Comparison of ENCODE assay signal across 11 mouse cellular contexts in the genomic region with DNA sequence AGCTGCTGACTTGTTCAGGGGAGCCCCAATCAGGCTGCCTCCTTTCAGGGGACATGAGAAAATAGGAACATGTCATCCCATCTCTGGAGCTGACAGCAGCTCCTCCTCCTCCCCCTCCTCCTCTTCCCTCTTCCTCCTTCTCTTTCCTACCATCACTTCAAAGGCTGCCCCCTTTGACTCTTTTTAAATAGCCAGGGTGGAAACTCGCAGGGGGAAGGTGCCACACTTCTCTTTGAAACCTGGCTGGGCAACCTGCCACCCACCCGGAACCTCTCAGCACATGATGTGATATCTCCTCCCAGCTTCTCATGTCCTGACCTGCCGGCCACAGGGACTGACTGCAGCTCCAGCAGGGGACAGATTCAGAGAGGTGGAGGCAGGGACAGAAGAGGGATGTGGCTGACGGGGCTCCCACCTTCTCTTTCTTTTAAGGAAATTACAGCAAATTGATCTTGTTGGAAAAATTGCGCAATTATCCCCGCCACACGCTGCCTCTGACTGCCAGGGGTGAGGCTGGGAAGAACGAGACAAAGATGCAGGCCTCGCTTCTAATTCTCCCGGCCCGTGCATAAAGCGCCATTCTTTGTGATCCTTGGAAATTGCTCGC.
DNase-seq lines count a peak whose midpoint lies in the region; ATAC-seq and TF ChIP-seq lines count a peak whose summit lies in the region.
"Had no signal": no experiment of that assay in that cellular context is flagged by ENCODE, and none has a peak within 500 bp of the region (broad histone marks: within the 10 kb centered on the region; RNA-seq: fewer than 3 reads in every experiment).

No protein-coding gene starts in this region.

- TF ChIP-seq EP300 in stomach, postnatal 0 days (optimal IDR thresholded peaks at IDR 0.05) = no peak

- H3K36me3 ChIP-seq in neural tube, embryonic 11.5 days (ENCODE audit: control insufficient read depth, insufficient read depth, low read length) = no peaks in the 10 kb centered on the region
- no peaks in the 10 kb centered on the region for H3K36me3 ChIP-seq in hindbrain, embryonic 15.5 days
- no peaks in the 10 kb centered on the region for H3K36me3 ChIP-seq in stomach, postnatal 0 days (ENCODE audit: control insufficient read depth, insufficient read depth, low read length)

- no peak for TF ChIP-seq CTCF in stomach, postnatal 0 days (IDR thresholded peaks at IDR 0.05; ENCODE audit: low read depth)

- WGBS in neural tube, embryonic 11.5 days = 25% methylated on average over 13 of the region's 13 CpGs
- WGBS in hindbrain, embryonic 15.5 days = 18% methylated on average over 13 of the region's 13 CpGs
- 39% methylated on average over 13 of the region's 13 CpGs for WGBS in stomach, postnatal 0 days

- H3K27ac ChIP-seq in neural tube, embryonic 11.5 days (ENCODE audit: low read depth, low read length) = no peak overlapping the region
- H3K27ac ChIP-seq in hindbrain, embryonic 15.5 days (replicated peaks) = no peak overlapping the region
- peak overlapping the region; percentile 35; the same call in 1 of the 2 replicates for H3K27ac ChIP-seq in stomach, postnatal 0 days (replicated peaks)
- H3K27ac ChIP-seq: macrophage had no signal

- peak; percentile 55 to 58 for DNase-seq in cerebellum, postnatal 14 days
- no peak for DNase-seq in cerebellum, adult 9-10 months
- peak; percentile 30 for DNase-seq in neural tube, embryonic 11.5 days (ENCODE audit: low spot score)
- DNase-seq in neural tube, embryonic 10.5 days (ENCODE audit: extremely low spot score, low spot score) = no peak
- DNase-seq in stomach, postnatal 0 days (ENCODE audit: low spot score) = no peak
- no peak for DNase-seq in heart, postnatal 10 days
- no peak for DNase-seq in gastrocnemius, postnatal 25 days
- DNase-seq: kidney, adult 18-20 months; liver had no signal

- H3K4me1 ChIP-seq in neural tube, embryonic 11.5 days (ENCODE audit: control insufficient read depth, insufficient read depth, low read length) = no peaks in the 10 kb centered on the region
- H3K4me1 ChIP-seq in hindbrain, embryonic 15.5 days (replicated peaks) = peaks cover 10% of the 10 kb centered on the region; the same call in 1 of the 2 replicates
- H3K4me1 ChIP-seq in stomach, postnatal 0 days (replicated peaks; ENCODE audit: control insufficient read depth, insufficient read depth) = no peaks in the 10 kb centered on the region; the same call in 1 of the 2 replicates

- H3K9me3 ChIP-seq in neural tube, embryonic 11.5 days (ENCODE audit: control insufficient read depth, low read length) = no peaks in the 10 kb centered on the region
- no peaks in the 10 kb centered on the region for H3K9me3 ChIP-seq in hindbrain, embryonic 15.5 days
- no peaks in the 10 kb centered on the region for H3K9me3 ChIP-seq in stomach, postnatal 0 days (ENCODE audit: control insufficient read depth, low read length)

- H3K27me3 ChIP-seq in neural tube, embryonic 11.5 days (ENCODE audit: control insufficient read depth, insufficient read depth, low read length) = no peaks in the 10 kb centered on the region
- no peaks in the 10 kb centered on the region for H3K27me3 ChIP-seq in hindbrain, embryonic 15.5 days
- no peaks in the 10 kb centered on the region for H3K27me3 ChIP-seq in stomach, postnatal 0 days (ENCODE audit: control insufficient read depth, insufficient read depth, low read length)

- H3K4me2 ChIP-seq in neural tube, embryonic 11.5 days (ENCODE audit: low read depth) = 0 out of 2 replicates have a peak overlapping the region, but pooled peaks have one; percentile 0
- H3K4me2 ChIP-seq in hindbrain, embryonic 15.5 days = no peak overlapping the region
- H3K4me2 ChIP-seq in stomach, postnatal 0 days (replicated peaks; ENCODE audit: low read depth) = no peak overlapping the region

- no peak for ATAC-seq in neural tube, embryonic 11.5 days (ENCODE audit: insufficient read depth, low FRiP score, low TSS enrichment)
- ATAC-seq in hindbrain, embryonic 15.5 days (ENCODE audit: low FRiP score, low read depth) = 0 out of 2 replicates have a peak, but pooled peaks have one; percentile 40
- ATAC-seq in stomach, postnatal 0 days (ENCODE audit: low FRiP score, low TSS enrichment) = no peak

- intact Hi-C loops in heart, postnatal 10 days (cut with DNase I) = no loop called here

- H3K4me3 ChIP-seq in neural tube, embryonic 11.5 days (ENCODE audit: low read depth, low read length) = no peak overlapping the region
- H3K4me3 ChIP-seq in hindbrain, embryonic 15.5 days = no peak overlapping the region
- no peak overlapping the region for H3K4me3 ChIP-seq in stomach, postnatal 0 days (ENCODE audit: low read depth, low read length)

- H3K9ac ChIP-seq in neural tube, embryonic 11.5 days (ENCODE audit: low read length) = peak overlapping the region; percentile 27; the same call in 1 of the 2 replicates
- no peak overlapping the region for H3K9ac ChIP-seq in hindbrain, embryonic 15.5 days
- no peak overlapping the region for H3K9ac ChIP-seq in stomach, postnatal 0 days (ENCODE audit: low read length)

Comparison
In these comparisons a context has a peak if more than half of its experiments do, and no peak if none do; other contexts are left out.
1. DNase-seq: peak in cerebellum, postnatal 14 days (2 of 2) and neural tube, embryonic 11.5 days (single experiment); none in cerebellum, adult 9-10 months (single experiment), neural tube, embryonic 10.5 days (single experiment), stomach, postnatal 0 days (single experiment), heart, postnatal 10 days (0 of 2) and gastrocnemius, postnatal 25 days (single experiment).